Mouse (Mus musculus) C2C12 (cell line): ENCODE measurements around the gene Gm39566.

Experiments used
- CTCF ChIP-seq: IDR thresholded peaks from one replicate; pipeline ENCODE4 v1.5.1; 2011; ENCODE audit not compliant: control insufficient read depth, insufficient read depth, insufficient read length
- MAX ChIP-seq: IDR thresholded peaks from one replicate; pipeline ENCODE4 v1.6.1; 2011; ENCODE audit warnings: mild to moderate bottlenecking, control low read depth

DNA sequence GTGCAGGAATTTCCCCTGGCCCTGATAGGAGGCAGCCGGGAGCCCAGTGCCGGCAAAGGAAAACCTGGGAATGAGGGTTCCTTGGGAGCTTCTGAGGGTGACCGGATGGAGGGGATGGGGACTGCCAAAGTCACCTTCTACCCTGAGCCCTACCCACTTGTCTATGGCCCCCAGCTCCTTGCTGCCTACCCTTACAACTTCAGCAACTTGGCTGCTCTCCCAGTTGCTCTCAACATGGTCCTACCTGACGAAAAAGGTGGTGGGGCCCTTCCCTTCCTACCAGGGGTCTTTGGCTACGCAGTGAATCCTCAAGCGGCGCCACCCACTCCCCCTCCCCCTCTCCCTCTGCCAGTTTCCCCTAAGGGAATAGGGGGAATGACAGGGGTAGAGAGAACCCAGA is 36.1 kb downstream of the Gm39566 start:
- TF ChIP-seq MAX (no peak), CTCF (no peak)
